Mouse (Mus musculus) MEL (cell line): Measurements from ENCODE around the gene Vdr. TPM values are rescaled to one million over a fixed set of nuclear protein-coding genes. Genes with fewer than 3 reads are reported as not detected.

Experiments used
- DNase-seq: peaks from one replicate; pipeline ENCODE4 v3.0.0; 2011; ENCODE audit warnings: low read depth, low spot score
- H3K27ac ChIP-seq: 2 replicates; pipeline ENCODE4 v1.5.1; 2012; ENCODE audit warnings: low read depth, mild to moderate bottlenecking, control low read depth, low read length, moderate library complexity; ENCODE audit not compliant: control insufficient read depth
- H3K27me3 ChIP-seq, 2 experiments: fragments of 150-350 bp in 1 of 2; sonication (generic) in 1 of 2; 2 replicates each; pipeline ENCODE4 v1.6.1; 2012; ENCODE audit warnings: low read length in 2 of 2, mild to moderate bottlenecking in 2 of 2, improper control_type of control experiment in 1 of 2, moderate library complexity in 1 of 2; ENCODE audit not compliant: insufficient read depth in 2 of 2, control insufficient read depth in 1 of 2
- H3K36me3 ChIP-seq, 2 experiments: 2 replicates each; pipeline ENCODE4 v1.6.1; 2012 to 2014; ENCODE audit warnings: low read length in 2 of 2, improper control_type of control experiment in 1 of 2, inconsistent platforms in 1 of 2, mild to moderate bottlenecking in 1 of 2; ENCODE audit not compliant: insufficient read depth in 2 of 2, control insufficient read depth in 1 of 2
- H3K4me1 ChIP-seq, 2 experiments: fragments of 150-350 bp in 1 of 2; sonication (generic) in 1 of 2; 2 replicates each; pipeline ENCODE4 v1.6.1; 2012; ENCODE audit warnings: low read length in 2 of 2, improper control_type of control experiment in 1 of 2, mild to moderate bottlenecking in 1 of 2; ENCODE audit not compliant: insufficient read depth in 2 of 2, control insufficient read depth in 1 of 2
- H3K4me3 ChIP-seq, 2 experiments: fragments of 150-350 bp in 1 of 2; sonication (generic) in 1 of 2; 2 replicates each; pipeline ENCODE4 v1.5.1; 2012; ENCODE audit warnings: low read depth in 2 of 2, low read length in 2 of 2, mild to moderate bottlenecking in 2 of 2, moderate library complexity in 2 of 2, control low read depth in 1 of 2, improper control_type of control experiment in 1 of 2; ENCODE audit not compliant: control insufficient read depth in 1 of 2, insufficient read depth in 1 of 2
- H3K79me2 ChIP-seq: 2 replicates; pipeline ENCODE4 v1.6.1; 2012; ENCODE audit warnings: mild to moderate bottlenecking, low read length, moderate library complexity; ENCODE audit not compliant: control insufficient read depth, poor library complexity, insufficient read depth
- H3K9ac ChIP-seq: 2 replicates; pipeline ENCODE4 v1.6.1; 2012; ENCODE audit warnings: low read depth, mild to moderate bottlenecking, control low read depth, low read length, moderate library complexity; ENCODE audit not compliant: control insufficient read depth, poor library complexity, severe bottlenecking
- H3K9me3 ChIP-seq: fragments of 150-350 bp; sonication (generic); replicated peaks from 2 replicates; pipeline ENCODE4 v1.6.1; 2012; ENCODE audit warnings: mild to moderate bottlenecking, low read length, improper control_type of control experiment, moderate library complexity; ENCODE audit not compliant: insufficient read depth
- CHD1 ChIP-seq: IDR thresholded peaks from 2 replicates; pipeline ENCODE4 v1.6.1; 2012; ENCODE audit warnings: low read depth, mild to moderate bottlenecking, inconsistent platforms, low read length, improper control_type of control experiment
- CHD2 ChIP-seq: IDR thresholded peaks from 2 replicates; pipeline ENCODE4 v1.6.1; 2011; ENCODE audit warnings: low read length, improper control_type of control experiment
- ELF1 ChIP-seq: IDR thresholded peaks from 2 replicates; pipeline ENCODE4 v1.6.1; 2014; ENCODE audit warnings: low read depth, mild to moderate bottlenecking, inconsistent platforms, low read length, improper control_type of control experiment, moderate library complexity
- EP300 ChIP-seq, 2 experiments: IDR thresholded peaks; 2 replicates each; pipeline ENCODE4 v1.6.1; 2011; ENCODE audit warnings: improper control_type of control experiment in 2 of 2, low read length in 2 of 2, low read depth in 1 of 2, mild to moderate bottlenecking in 1 of 2
- ETS1 ChIP-seq: IDR thresholded peaks from 2 replicates; pipeline ENCODE4 v1.6.1; 2012; ENCODE audit warnings: low read depth, mild to moderate bottlenecking, inconsistent platforms, low read length, improper control_type of control experiment, moderate library complexity
- GABPA ChIP-seq: IDR thresholded peaks from 2 replicates; pipeline ENCODE4 v1.6.1; 2012; ENCODE audit warnings: low read depth, mild to moderate bottlenecking, inconsistent platforms, low read length, improper control_type of control experiment, moderate library complexity
- GATA1 ChIP-seq: IDR thresholded peaks from 2 replicates; pipeline ENCODE4 v1.6.1; 2011; ENCODE audit warnings: low read depth, low read length, improper control_type of control experiment
- HCFC1 ChIP-seq: IDR thresholded peaks from 2 replicates; pipeline ENCODE4 v1.6.1; 2012; ENCODE audit warnings: low read depth, mild to moderate bottlenecking, inconsistent platforms, low read length, improper control_type of control experiment, moderate library complexity
- JUND ChIP-seq: IDR thresholded peaks from 2 replicates; pipeline ENCODE4 v1.6.1; 2011; ENCODE audit warnings: low read depth, mild to moderate bottlenecking, improper control_type of control experiment, low read length
- KAT2A ChIP-seq: conservative IDR thresholded peaks from 2 replicates; pipeline ENCODE4 v1.6.1; 2012; ENCODE audit warnings: low read depth, low read length, improper control_type of control experiment, inconsistent platforms
- MAFK ChIP-seq: IDR thresholded peaks from 2 replicates; pipeline ENCODE4 v1.6.1; 2011; ENCODE audit warnings: low read depth, mild to moderate bottlenecking, low read length, improper control_type of control experiment, borderline replicate concordance
- MAZ ChIP-seq: IDR thresholded peaks from 2 replicates; pipeline ENCODE4 v1.6.1; 2012; ENCODE audit warnings: low read depth, mild to moderate bottlenecking, inconsistent platforms, low read length, improper control_type of control experiment
- MEF2A ChIP-seq: IDR thresholded peaks from 2 replicates; pipeline ENCODE4 v1.6.1; 2014; ENCODE audit warnings: low read depth, mild to moderate bottlenecking, inconsistent platforms, low read length, improper control_type of control experiment; ENCODE audit not compliant: poor library complexity, insufficient replicate concordance, severe bottlenecking; ENCODE audit errors: extremely low read depth
- MXI1 ChIP-seq: IDR thresholded peaks from 2 replicates; pipeline ENCODE4 v1.6.1; 2011; ENCODE audit warnings: mild to moderate bottlenecking, low read depth, low read length, improper control_type of control experiment
- MYB ChIP-seq: IDR thresholded peaks from 2 replicates; pipeline ENCODE4 v1.6.1; 2011; ENCODE audit warnings: mild to moderate bottlenecking, low read depth, low read length, improper control_type of control experiment
- MYC ChIP-seq: IDR thresholded peaks from 2 replicates; pipeline ENCODE4 v1.6.1; 2011; ENCODE audit warnings: low read depth, mild to moderate bottlenecking, low read length, improper control_type of control experiment, moderate library complexity
- NELFE ChIP-seq: IDR thresholded peaks from 2 replicates; pipeline ENCODE4 v1.6.1; 2011; ENCODE audit warnings: low read depth, low read length, improper control_type of control experiment
- NRF1 ChIP-seq: IDR thresholded peaks from 2 replicates; pipeline ENCODE4 v1.6.1; 2014; ENCODE audit warnings: low read depth, mild to moderate bottlenecking, inconsistent platforms, low read length, improper control_type of control experiment, moderate library complexity; ENCODE audit not compliant: poor library complexity, insufficient read depth, severe bottlenecking
- POLR2AphosphoS2 ChIP-seq: IDR thresholded peaks from 2 replicates; pipeline ENCODE4 v1.6.1; 2011; ENCODE audit warnings: low read length, improper control_type of control experiment
- RAD21 ChIP-seq: IDR thresholded peaks from 2 replicates; pipeline ENCODE4 v1.6.1; 2011; ENCODE audit warnings: mild to moderate bottlenecking, low read depth, low read length, improper control_type of control experiment
- SIN3A ChIP-seq: IDR thresholded peaks from 2 replicates; pipeline ENCODE4 v1.6.1; 2012; ENCODE audit warnings: low read length, improper control_type of control experiment, inconsistent platforms
- SMC3 ChIP-seq: IDR thresholded peaks from 2 replicates; pipeline ENCODE4 v1.6.1; 2011; ENCODE audit warnings: low read depth, low read length, improper control_type of control experiment
- TAL1 ChIP-seq: IDR thresholded peaks from 2 replicates; pipeline ENCODE4 v1.6.1; 2012; ENCODE audit warnings: mild to moderate bottlenecking, inconsistent platforms, low read length, moderate library complexity, mixed read lengths
- TBP ChIP-seq: IDR thresholded peaks from 2 replicates; pipeline ENCODE4 v1.8.0; 2011; ENCODE audit warnings: low read depth, low read length, improper control_type of control experiment
- TCF12 ChIP-seq: IDR thresholded peaks from 2 replicates; pipeline ENCODE4 v1.6.1; 2014; ENCODE audit warnings: low read depth, mild to moderate bottlenecking, inconsistent platforms, low read length, improper control_type of control experiment, moderate library complexity
- ZMIZ1 ChIP-seq: IDR thresholded peaks from 2 replicates; pipeline ENCODE4 v1.6.1; 2012; ENCODE audit warnings: low read depth, mild to moderate bottlenecking, inconsistent platforms, low read length, improper control_type of control experiment, moderate library complexity
- polyA plus RNA-seq, 2 experiments: library from polyadenylated mRNA; stranded (reverse) in 1 of 2; unstranded in 1 of 2; fragments of >175 nt in 1 of 2; fragments of >200 nt in 1 of 2; gene quantifications; 2 replicates each; pipeline versions ENCODE4 v1.2.1 to v1.2.4; 2012; ENCODE audit warnings: low replicate concordance in 2 of 2, low read depth in 1 of 2; ENCODE audit not compliant: insufficient read length in 2 of 2, insufficient read depth in 1 of 2, missing spikeins in 1 of 2
- total RNA-seq: library from RNA; depleted of rRNA; stranded (reverse); fragments of 300-350 nt; gene quantifications from 2 replicates; pipeline ENCODE4 v1.2.3, GENCODE M21; 2012

The Vdr gene
- total and polyA plus RNA-seq, 3 experiments: 0.54 to 1.9 TPM; not detected in 1

GRCm38 (mm10) chr15:97881423-97881822, 29.0 kb downstream of the Vdr start:
- H3K9me3 ChIP-seq: no peaks in the 10 kb centered on the region
- H3K4me1 ChIP-seq: no peaks in the 10 kb centered on the region
- DNase-seq: no peak
- H3K27ac ChIP-seq: no peak overlapping the region
- H3K9ac ChIP-seq: no peak overlapping the region
- no peaks in the 10 kb centered on the region; a peak in 1 of 4 replicates for H3K36me3 ChIP-seq
- no peak for TF ChIP-seq RAD21
- no peak for TF ChIP-seq NELFE
- TF ChIP-seq NRF1: no peak
- TF ChIP-seq MYC: no peak
- TF ChIP-seq JUND: no peak
- TF ChIP-seq TCF12: no peak
- no peak for TF ChIP-seq TBP
- TF ChIP-seq CHD2: no peak
- TF ChIP-seq HCFC1: no peak
- TF ChIP-seq GATA1: no peak
- TF ChIP-seq MAZ: no peak
- no peak for TF ChIP-seq EP300 (IDR thresholded peaks at IDR 0.05; ENCODE audit: low read depth in 1 of 2, low read length in 2 of 2)
- no peak for TF ChIP-seq SMC3
- TF ChIP-seq TAL1: no peak
- no peak for TF ChIP-seq MXI1
- no peak for TF ChIP-seq MEF2A
- H3K27me3 ChIP-seq: no peaks in the 10 kb centered on the region
- no peaks in the 10 kb centered on the region for H3K79me2 ChIP-seq
- no peak overlapping the region for H3K4me3 ChIP-seq

- no peaks in the 10 kb centered on the region for H3K27me3 ChIP-seq
- no peaks in the 10 kb centered on the region for H3K9me3 ChIP-seq
- no peak overlapping the region for H3K4me3 ChIP-seq
- H3K27ac ChIP-seq: no peak overlapping the region
- H3K79me2 ChIP-seq: no peaks in the 10 kb centered on the region
- TF ChIP-seq ELF1: no peak
- TF ChIP-seq RAD21: no peak
- no peak for TF ChIP-seq MYB
- TF ChIP-seq POLR2AphosphoS2: no peak
- no peak for TF ChIP-seq TCF12
- no peak for TF ChIP-seq CHD1
- no peak for TF ChIP-seq SMC3
- no peak for TF ChIP-seq SIN3A
- TF ChIP-seq ETS1: no peak
- TF ChIP-seq GABPA: no peak
- TF ChIP-seq ZMIZ1: no peak
- TF ChIP-seq HCFC1: no peak
- no peak for TF ChIP-seq JUND
- TF ChIP-seq NELFE: no peak
- no peak for TF ChIP-seq MYC
- TF ChIP-seq MAFK: no peak
- TF ChIP-seq KAT2A: no peak
- no peak for TF ChIP-seq TAL1
- no peak for TF ChIP-seq MEF2A
- H3K9ac ChIP-seq: no peak overlapping the region
- no peak for DNase-seq
- no peaks in the 10 kb centered on the region for H3K4me1 ChIP-seq
- H3K36me3 ChIP-seq: no peaks in the 10 kb centered on the region; a peak in 1 of 4 replicates
These were observed 30.0 kb downstream of the Vdr start for GRCm38 (mm10) chr15:97880441-97880840.
